Mouse (Mus musculus) ovary, adult 10 weeks (tissue): Measurements from ENCODE around the gene Spout1. TPM values are rescaled to one million over a fixed set of nuclear protein-coding genes. Genes with fewer than 3 reads are reported as not detected.

ENCODE experiments used
- polyA plus RNA-seq: library from polyadenylated mRNA; stranded (reverse); fragments of 350-450 nt; fragmentation: Illumina TruSeq; extraction: RNeasy Lipid Tissue Mini Kit (QIAGEN cat#74804); gene quantifications from one replicate; pipeline ENCODE4 v1.2.3, GENCODE M21; 2014

Gene Spout1
- 1.5 TPM for polyA plus RNA-seq

GRCm38 (mm10) chr2:30177700-30178675 is at the start of gene Spout1:
TSS of gene Spout1 (minus strand) at chr2:30178459.

GRCm38 (mm10) chr2:30205629-30206357 is 27.5 kb upstream of the Spout1 start, which contains the start of gene Kyat1:
TSS of gene Kyat1 (minus strand) at chr2:30205847.

GRCm38 (mm10) chr2:30171371-30171996 is 6.8 kb downstream of the Spout1 start, which contains the start of gene Endog:
TSS of gene Endog (plus strand) at chr2:30171493.

GRCm38 (mm10) chr2:30133613-30134377 is 44.5 kb downstream of the Spout1 start, which contains the start of gene Tbc1d13:
TSS of gene Tbc1d13 (plus strand) at chr2:30133746.

GRCm38 (mm10) chr2:30124472-30125274 is 53.6 kb downstream of the Spout1 start, which contains the start of gene Zer1:
TSS of gene Zer1 (minus strand) at chr2:30124585.

Other genes starting within 250 kb of the Spout1 start
- 10.7 TPM for gene Gle1, start 243.0 kb downstream of the Spout1 start, polyA plus RNA-seq
- gene Sptan1, start 212.9 kb downstream of the Spout1 start, polyA plus RNA-seq, result 52.6 TPM
- 0.83 TPM for gene Wdr34, start 129.6 kb downstream of the Spout1 start, polyA plus RNA-seq
- 804 TPM for gene Set, start 121.1 kb downstream of the Spout1 start, polyA plus RNA-seq
- gene Pkn3, start 100.8 kb downstream of the Spout1 start, polyA plus RNA-seq, result not detected
- 1.3 TPM for gene Zdhhc12, start 84.8 kb downstream of the Spout1 start, polyA plus RNA-seq
- gene Zer1, start 53.9 kb downstream of the Spout1 start, polyA plus RNA-seq, result 1.5 TPM
- 11.6 TPM for gene Tbc1d13, start 44.7 kb downstream of the Spout1 start, polyA plus RNA-seq
- gene Endog, start 7.0 kb downstream of the Spout1 start, polyA plus RNA-seq, result not detected
- gene Kyat1, start 27.4 kb upstream of the Spout1 start, polyA plus RNA-seq, result 0.31 TPM
- 2.5 TPM for gene Lrrc8a, start 59.3 kb upstream of the Spout1 start, polyA plus RNA-seq
- gene Gm28035, start 62.1 kb upstream of the Spout1 start, polyA plus RNA-seq, result not detected
- 2.3 TPM for gene Phyhd1, start 87.7 kb upstream of the Spout1 start, polyA plus RNA-seq
- gene Gm28038, start 102.6 kb upstream of the Spout1 start, polyA plus RNA-seq, result 7.3 TPM
- gene Dolk, start 107.9 kb upstream of the Spout1 start, polyA plus RNA-seq, result 6.8 TPM
- gene Nup188, start 107.9 kb upstream of the Spout1 start, polyA plus RNA-seq, result 31.1 TPM
- gene Sh3glb2, start 180.9 kb upstream of the Spout1 start, polyA plus RNA-seq, result not detected
- gene Miga2, start 185.8 kb upstream of the Spout1 start, polyA plus RNA-seq, result 0.29 TPM
- not detected for gene Dolpp1, start 213.8 kb upstream of the Spout1 start, polyA plus RNA-seq
- 4.6 TPM for gene Crat, start 237.4 kb upstream of the Spout1 start, polyA plus RNA-seq
- gene Ptpa, start 237.6 kb upstream of the Spout1 start, polyA plus RNA-seq, result 2.7 TPM